Mouse (Mus musculus) erythroid progenitor cell, adult 5-6 weeks (primary cell): Measurements from ENCODE around the gene Ykt6. TPM values are rescaled to one million over a fixed set of nuclear protein-coding genes. Genes with fewer than 3 reads are reported as not detected.
"Not testable (repeated sequence)": the region's sequence is repeated elsewhere in the genome, so short reads cannot be mapped to it uniquely, and the experiment has no call there.

Experiments
- ATAC-seq: replicated peaks from 2 replicates; pipeline ENCODE4 v1.8.0; 2016; ENCODE audit warnings: moderate number of reproducible peaks, mild to moderate bottlenecking, moderate TSS enrichment, inconsistent platforms; ENCODE audit not compliant: poor library complexity, low FRiP score, severe bottlenecking
- total RNA-seq, 2 experiments: library from RNA; stranded (forward) in 1 of 2; stranded (reverse) in 1 of 2; fragments of 150-400 nt in 1 of 2; fragments of 186-747, 209-891 nt in 1 of 2; gene quantifications; 2 replicates each; pipeline versions ENCODE4 v1.2.3 to v1.2.4; 2015 to 2017; ENCODE audit warnings: low replicate concordance in 2 of 2

The Ykt6 gene
- total RNA-seq (2015; ENCODE audit: low replicate concordance) (8.3 and 10.9 TPM in 2 replicates), total RNA-seq (2017; ENCODE audit: low replicate concordance) (10.6 and 18.4 TPM in 2 replicates)

GRCm38 (mm10) chr11:5955546-5956276 is at the start of gene Ykt6:
Gene Ykt6 (plus strand): TSS chr11:5955693.
- peak; percentile 92 for ATAC-seq

- no peak for ATAC-seq
Observed at GRCm38 (mm10) chr11:5905778-5906518, 49.5 kb upstream of the Ykt6 start.

GRCm38 (mm10) chr11:5907096-5907495 is 48.4 kb upstream of the Ykt6 start:
- ATAC-seq, result no peak

- no peak for ATAC-seq
Observed at GRCm38 (mm10) chr11:5908642-5909041, 46.9 kb upstream of the Ykt6 start.

GRCm38 (mm10) chr11:5912635-5913034 is 42.9 kb upstream of the Ykt6 start:
- no peak for ATAC-seq

DNA sequence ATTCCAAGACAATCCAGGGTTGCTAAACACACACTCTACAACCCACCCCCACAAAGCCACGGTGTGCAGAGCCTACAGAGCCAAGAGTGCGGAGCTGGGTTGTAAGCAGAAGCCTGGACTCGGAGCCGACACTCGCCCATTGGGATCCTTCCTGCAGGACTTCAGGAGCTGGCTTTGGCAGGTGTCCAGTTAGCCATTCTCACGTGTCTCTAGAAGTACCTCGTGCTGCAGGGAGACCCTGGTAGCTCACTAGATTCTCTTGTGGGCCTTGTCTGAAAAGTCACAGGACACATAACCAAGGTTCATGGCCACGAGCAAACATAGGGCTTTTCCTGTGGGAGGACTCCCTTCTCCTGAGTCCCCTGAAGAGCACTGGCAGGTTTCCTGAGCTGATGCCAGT is 42.2 kb upstream of the Ykt6 start:
- ATAC-seq, result no peak

GRCm38 (mm10) chr11:5913936-5914335 is 41.6 kb upstream of the Ykt6 start:
- no peak for ATAC-seq

- no peak for ATAC-seq
Observed at GRCm38 (mm10) chr11:5914940-5915339, 40.6 kb upstream of the Ykt6 start.

- no peak for ATAC-seq
Observed at GRCm38 (mm10) chr11:5915429-5916177, 39.9 kb upstream of the Ykt6 start.

GRCm38 (mm10) chr11:5916178-5916548 is 39.3 kb upstream of the Ykt6 start:
- no peak for ATAC-seq

GRCm38 (mm10) chr11:5918111-5918510 is 37.4 kb upstream of the Ykt6 start:
- no peak for ATAC-seq

GRCm38 (mm10) chr11:5919606-5920005 is 35.9 kb upstream of the Ykt6 start:
- ATAC-seq, result no peak

GRCm38 (mm10) chr11:5920323-5920960 is 35.1 kb upstream of the Ykt6 start:
- 0 out of 2 replicates have a peak, but pooled peaks have one; percentile 34 for ATAC-seq

DNA sequence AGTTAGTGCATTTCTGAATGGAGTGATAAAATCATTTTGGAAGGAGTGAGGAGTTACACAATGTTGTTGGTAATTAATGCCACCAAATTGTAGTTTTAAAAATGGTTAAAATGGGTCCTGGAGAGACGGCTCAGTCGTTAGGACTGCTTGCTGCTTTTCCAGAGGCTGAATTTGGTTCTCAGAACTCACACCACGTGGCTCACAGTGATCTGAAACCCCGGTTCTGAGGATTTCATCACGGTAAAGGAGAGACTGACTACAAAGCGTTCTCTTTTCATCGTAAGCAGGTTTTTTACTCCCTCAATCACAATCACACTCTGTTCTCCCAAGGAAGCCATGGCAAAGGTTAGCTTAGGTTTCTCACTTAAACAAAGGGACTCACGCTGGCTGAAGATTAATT is 30.8 kb upstream of the Ykt6 start:
- ATAC-seq, result no peak

GRCm38 (mm10) chr11:5926696-5927220 is 28.7 kb upstream of the Ykt6 start:
- ATAC-seq, result no peak

- ATAC-seq, result no peak
Observed at GRCm38 (mm10) chr11:5930578-5930977, 24.9 kb upstream of the Ykt6 start.

DNA sequence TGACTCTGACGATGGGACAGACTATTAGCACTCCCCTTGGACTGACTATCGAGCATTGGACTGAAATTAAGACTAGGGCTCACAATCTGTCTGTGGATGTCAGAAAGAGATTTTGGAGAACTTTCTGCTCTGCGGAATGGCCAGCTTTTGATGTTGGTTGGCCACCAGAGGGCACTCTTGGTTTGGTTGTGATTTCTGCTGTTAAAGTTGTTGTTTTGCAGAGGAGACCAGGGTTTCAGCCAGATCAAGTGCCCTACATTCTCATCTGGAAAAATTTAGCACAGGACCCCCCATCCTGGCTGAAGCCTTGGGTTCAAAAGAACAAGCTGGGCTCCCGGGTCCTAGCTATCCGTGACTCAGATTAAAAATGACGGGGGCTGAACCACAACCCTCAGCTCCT is 23.5 kb upstream of the Ykt6 start:
- ATAC-seq, result not testable (repeated sequence)

DNA sequence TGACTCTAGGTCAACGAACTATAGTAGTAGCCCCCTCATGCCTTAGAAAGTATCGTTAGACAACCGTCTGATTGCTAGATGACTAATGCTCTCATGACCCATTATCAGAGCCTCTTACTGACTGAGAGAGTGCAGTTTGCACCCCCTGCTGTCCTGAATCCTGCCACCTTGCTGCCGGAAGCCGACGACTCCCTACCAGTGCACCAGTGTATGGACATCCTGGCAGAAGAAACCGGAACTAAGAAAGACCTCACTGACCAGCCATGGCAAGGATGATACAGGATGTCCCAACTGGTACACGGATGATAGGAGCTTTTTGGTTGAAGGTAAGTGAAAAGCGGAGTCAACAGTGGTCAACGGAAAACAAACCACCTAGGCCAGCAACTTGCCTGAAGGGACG is 21.0 kb upstream of the Ykt6 start:
- not testable (repeated sequence) for ATAC-seq

DNA sequence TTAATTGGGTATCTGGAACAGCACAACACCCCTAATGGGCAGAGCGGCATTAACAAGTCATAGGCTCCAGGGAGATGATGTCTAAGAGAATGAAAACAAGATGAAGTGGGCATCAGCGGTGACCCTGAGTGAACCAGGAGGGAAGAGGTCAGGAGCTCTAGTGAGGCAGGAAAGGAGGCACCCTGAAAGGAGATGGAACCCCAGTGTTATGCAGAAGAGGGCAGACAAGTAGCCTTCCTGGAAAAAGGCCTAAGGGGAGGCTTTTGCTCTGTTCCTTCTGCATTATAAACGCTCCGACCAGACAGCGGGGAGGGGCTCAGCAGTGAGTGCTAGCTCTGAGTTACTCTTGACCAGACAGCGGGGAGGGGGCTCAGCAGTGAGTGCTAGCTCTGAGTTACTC is 12.5 kb upstream of the Ykt6 start:
- no peak for ATAC-seq

GRCm38 (mm10) chr11:5945096-5945495 is 10.4 kb upstream of the Ykt6 start:
- no peak for ATAC-seq
